Mouse (Mus musculus) gonadal fat pad, adult 2 months (tissue): ENCODE measurements at regions not wholly inside any gene's neighbourhood (a gene's known extent, or its start where the extent isn't known, plus 50 kb on each side); places are given as distances from the start of the nearest gene placed in this dataset.

ENCODE experiments used
- DNase-seq: peaks from one replicate; pipeline ENCODE4 v3.0.0-alpha.2; 2012; ENCODE audit warnings: low read depth

- no peak for DNase-seq
Measured at GRCm38 (mm10) chr4:124178401-124179018, 260.7 kb upstream of the 4930535I16Rik start.

GRCm38 (mm10) chr4:124175531-124175930 lies 257.7 kb upstream of the 4930535I16Rik start:
- DNase-seq, result no peak

DNA sequence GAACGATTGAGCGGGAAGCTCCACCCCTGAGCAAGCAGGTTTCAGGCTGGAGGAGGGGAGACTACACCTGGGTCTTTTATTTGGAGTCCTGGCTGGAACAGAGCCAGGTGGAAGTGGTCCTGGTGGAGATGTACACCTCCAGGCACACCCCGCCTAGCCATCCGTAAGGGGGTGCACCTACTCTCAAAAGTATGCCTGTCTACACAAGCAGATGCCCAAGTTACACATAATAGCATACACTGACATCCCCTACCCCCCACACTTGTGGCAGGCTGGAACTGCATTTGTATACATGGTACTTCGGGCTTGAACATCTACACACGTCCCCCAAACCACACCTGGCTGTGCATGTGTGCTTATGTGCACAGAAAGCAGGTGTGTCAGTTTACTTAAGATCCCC lies 236.8 kb upstream of the 4930535I16Rik start:
- DNase-seq, result no peak

DNA sequence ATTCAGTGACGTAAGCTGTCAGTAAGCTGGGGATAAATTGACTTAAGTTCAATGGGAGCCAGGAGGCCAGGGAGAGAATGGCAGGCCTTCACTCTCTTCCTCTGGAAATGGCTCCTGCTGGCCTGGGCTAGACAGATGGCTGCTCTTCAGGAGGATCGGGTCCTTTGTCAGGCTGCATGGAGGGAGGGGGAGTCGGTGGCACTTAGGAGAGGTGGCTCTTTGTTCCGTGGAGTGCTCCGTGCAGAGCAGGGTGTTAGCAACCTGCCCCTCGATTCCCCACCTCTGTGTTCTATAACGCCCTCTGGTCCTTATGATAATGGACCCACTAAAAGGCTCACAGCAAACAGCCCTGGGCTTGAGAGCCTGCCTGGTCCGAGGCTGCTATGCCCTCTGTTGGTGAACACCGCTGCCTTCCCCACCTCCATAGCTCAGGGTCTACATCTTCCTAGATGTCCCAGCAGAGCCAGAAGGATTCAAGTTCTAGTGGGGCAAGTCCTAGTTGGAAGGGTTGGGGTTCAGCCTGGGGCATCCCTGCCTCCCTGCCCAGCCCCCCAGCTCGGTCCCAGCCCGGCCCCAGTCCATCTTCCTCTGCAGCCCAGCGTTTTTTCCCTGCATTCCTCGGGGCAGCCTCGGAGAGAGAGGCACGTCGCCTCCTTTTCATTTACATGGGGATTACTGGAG lies 232.1 kb upstream of the 4930535I16Rik start:
- DNase-seq, result no peak

DNA sequence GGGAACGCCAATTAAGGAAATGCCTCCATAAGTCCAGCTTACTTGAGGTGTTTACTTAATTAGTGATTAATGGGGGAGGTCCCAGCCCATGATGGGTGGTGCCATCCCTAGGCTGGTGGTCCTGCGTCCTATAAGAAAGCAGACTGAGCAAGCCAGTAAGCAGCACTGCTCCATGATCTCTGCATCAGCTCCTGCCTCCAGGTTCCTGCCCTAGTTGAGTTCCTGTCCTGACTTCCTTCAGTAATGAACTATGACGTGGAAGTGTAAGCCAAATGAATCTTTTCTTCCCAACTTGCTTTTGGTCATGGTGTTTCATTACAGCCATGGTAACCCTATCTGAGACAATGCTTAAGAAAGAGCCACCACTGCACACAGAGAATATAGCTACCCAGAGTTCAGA lies 231.2 kb upstream of the 4930535I16Rik start:
- no peak for DNase-seq

- no peak for DNase-seq
Measured at GRCm38 (mm10) chr4:124147276-124147675, 229.5 kb upstream of the 4930535I16Rik start.

DNA sequence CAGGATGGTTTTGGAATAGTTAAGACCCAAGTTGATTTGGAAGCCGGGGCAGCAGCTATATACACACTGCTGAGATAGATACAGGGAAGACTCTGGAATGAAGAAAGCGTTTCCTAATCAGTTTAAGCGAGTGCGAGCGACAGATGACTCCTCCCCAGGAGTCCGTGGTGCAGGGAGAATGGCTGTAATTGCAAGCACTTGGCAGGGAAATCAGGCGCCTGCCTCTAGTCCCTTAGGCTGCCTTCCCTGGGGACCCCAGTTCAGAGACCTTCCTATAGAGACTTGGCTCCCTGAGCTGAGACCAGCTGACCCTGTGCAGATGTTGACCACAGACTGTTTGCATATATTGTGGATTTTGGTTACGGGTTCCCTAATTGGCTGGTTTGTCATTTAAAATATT lies 228.3 kb upstream of the 4930535I16Rik start:
- no peak for DNase-seq

DNA sequence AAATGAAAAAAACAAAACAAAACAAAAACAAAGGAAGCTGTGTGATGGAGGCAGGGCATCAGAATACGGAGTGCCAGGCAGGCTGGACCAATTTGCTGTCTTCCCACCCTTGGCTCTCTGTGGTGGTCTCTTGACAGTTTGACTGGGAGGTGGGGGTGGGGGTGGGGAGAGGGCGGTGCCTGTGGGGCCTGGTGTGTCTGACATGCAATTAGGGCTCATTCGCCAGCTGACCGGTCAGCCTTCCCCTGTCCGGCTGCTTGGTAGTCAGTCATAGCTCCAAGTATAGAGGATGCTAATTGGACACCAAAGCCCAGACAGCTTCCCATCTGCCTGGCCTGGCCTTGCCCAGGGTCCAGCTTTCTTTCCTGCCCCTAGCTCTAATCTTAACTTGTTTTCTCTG lies 225.8 kb upstream of the 4930535I16Rik start:
- no peak for DNase-seq

GRCm38 (mm10) chr4:124143226-124143625 lies 225.4 kb upstream of the 4930535I16Rik start:
- DNase-seq, result no peak

- DNase-seq, result no peak
Measured at GRCm38 (mm10) chr4:124142083-124142482, 224.3 kb upstream of the 4930535I16Rik start.

DNA sequence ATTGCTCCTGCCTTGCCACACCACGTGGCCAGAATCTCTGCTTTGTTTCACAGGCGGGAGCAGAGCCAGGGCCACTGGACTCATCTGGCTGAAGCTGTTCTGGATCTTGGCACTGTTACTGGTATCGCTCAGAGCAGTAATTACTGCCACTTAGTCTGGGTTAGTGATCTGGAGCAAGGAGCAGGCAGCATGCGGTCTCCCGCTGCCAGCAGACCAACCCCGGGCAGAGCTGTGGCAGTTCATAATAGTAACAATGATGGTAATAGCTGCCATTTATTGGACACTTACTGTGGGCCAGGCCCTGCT lies 217.3 kb upstream of the 4930535I16Rik start:
- DNase-seq, result no peak

DNA sequence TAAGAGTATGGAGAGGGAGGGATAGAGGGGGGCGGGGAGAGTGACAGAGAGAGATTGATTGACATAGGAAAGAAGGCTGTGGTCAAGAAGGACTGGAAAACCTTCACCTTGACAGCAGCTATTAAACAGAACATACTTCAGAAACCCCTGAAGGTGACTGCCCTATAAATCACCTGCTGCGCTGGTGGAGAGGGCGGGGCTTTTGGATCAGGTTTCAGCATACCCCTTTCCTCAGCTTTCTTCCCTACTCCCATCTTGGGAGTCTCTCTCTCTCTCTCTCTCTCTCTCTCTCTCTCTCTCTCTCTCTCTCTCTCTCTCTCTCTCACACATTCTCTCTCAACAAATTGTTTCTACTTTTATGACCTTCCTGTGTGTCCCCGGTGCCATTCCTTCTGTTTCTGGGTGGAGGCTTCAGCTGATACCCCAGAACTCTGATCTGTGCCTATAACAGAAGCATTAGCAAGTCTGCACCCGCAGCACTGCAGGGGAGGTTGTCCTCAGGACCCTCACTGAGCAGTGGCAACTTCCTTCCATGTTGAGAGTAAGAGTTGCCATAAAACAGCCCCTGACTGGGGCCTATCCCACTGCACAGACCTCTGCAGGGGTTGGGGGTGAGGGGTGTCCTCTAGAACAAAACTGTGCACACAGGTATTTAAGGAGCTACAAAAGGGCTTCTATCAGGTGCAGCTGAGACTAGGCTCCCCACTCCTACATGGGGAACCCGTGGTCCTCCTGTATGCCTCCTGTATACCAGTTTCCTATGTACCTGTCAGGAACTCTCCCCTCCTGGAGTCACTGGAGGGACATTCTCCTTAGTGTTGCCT lies 216.7 kb upstream of the 4930535I16Rik start:
- DNase-seq, result no peak

- no peak for DNase-seq
Measured at GRCm38 (mm10) chr4:124130946-124131345, 213.1 kb upstream of the 4930535I16Rik start.

DNA sequence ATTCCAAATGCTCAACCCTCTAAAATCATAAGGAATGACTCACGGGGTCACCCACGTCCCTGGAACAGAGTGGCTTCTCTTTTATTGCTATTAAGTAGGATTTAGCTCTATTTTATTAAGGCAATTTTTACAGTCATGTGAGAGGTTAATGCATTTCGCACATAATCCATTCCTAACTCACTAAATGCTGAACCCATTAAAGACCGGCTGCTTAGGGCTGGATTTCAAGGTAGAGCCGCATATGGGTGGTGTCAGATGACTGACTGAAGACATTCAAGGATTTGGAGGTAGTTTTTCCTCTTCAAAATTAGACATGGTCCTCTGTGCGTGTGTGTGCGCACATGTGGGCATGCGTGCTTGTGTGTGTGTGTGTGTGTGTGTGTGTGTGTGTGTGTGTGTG lies 208.4 kb upstream of the 4930535I16Rik start:
- DNase-seq, result no peak

GRCm38 (mm10) chr4:124120334-124120733 lies 202.5 kb upstream of the 4930535I16Rik start:
- no peak for DNase-seq

GRCm38 (mm10) chr4:124113856-124114345 lies 196.1 kb upstream of the 4930535I16Rik start:
- DNase-seq, result no peak

GRCm38 (mm10) chr4:124110705-124111104 lies 192.9 kb upstream of the 4930535I16Rik start:
- no peak for DNase-seq

GRCm38 (mm10) chr4:124109371-124109770 lies 191.5 kb upstream of the 4930535I16Rik start:
- DNase-seq, result no peak

DNA sequence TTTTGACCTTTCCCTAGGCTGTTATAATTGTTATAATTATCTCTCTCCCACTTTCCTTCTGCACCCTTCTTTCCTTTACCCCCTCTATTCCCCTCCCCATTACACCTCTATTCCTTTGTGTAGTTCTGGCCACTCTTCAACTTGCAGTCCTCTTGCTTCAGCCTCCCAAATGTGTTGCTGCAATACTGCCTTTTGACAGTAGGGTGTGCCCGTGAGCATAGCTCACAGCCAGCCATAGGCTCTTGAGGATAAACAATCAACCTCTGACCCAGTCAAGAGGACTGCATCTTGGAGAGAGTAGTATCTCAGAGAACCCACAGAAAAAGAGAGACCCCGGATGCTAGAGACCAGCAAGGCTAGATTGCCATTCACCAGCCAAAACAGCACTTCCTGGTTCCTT lies 184.9 kb upstream of the 4930535I16Rik start:
- DNase-seq, result no peak

- no peak for DNase-seq
Measured at GRCm38 (mm10) chr4:124086801-124087200, 169.0 kb upstream of the 4930535I16Rik start.

GRCm38 (mm10) chr4:124086254-124086653 lies 168.4 kb upstream of the 4930535I16Rik start:
- DNase-seq, result no peak

GRCm38 (mm10) chr4:124079603-124080002 lies 161.8 kb upstream of the 4930535I16Rik start:
- DNase-seq, result no peak

DNA sequence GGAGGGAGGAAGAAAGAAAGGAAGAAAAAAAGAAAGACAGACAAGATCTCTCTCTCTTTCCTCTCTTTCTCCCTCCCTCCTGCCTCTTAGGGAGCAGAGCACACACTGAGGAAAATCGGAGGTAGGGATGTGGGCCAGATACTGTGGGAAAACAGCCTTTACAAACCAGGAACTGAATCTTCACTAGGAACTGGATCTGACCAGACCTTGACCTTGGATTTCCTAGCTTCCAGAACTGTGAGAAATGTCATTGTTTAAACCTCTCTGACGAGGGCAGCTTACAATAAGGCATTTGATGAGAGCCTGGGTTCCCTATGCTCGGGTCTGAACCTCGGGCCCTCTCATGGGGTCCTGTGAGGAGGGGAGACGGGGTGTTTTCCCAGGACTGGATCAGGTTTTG lies 157.7 kb upstream of the 4930535I16Rik start:
- DNase-seq, result no peak
